Mouse (Mus musculus) heart, embryonic 12.5 days (tissue): ENCODE measurements around the gene Hoxb7. TPM values are rescaled to one million over a fixed set of nuclear protein-coding genes. Genes with fewer than 3 reads are reported as not detected.

Source experiments
- ATAC-seq: fragments of 200-750 bp; cut with Nextera tagmentation; 2 replicates; pipeline ENCODE4 v1.8.0; 2017; ENCODE audit warnings: moderate TSS enrichment, moderate library complexity; ENCODE audit not compliant: insufficient number of reproducible peaks, low FRiP score
- H3K27ac ChIP-seq: fragments of 300-500 bp; sonication (generic); 2 replicates; pipeline ENCODE4 v1.5.1; 2016; ENCODE audit warnings: mild to moderate bottlenecking, moderate library complexity; ENCODE audit not compliant: poor library complexity, severe bottlenecking
- H3K27me3 ChIP-seq: fragments of 300-500 bp; sonication (generic); replicated peaks from 2 replicates; pipeline ENCODE4 v1.6.1; 2016; ENCODE audit warnings: mild to moderate bottlenecking, moderate library complexity
- H3K36me3 ChIP-seq: fragments of 300-500 bp; sonication (generic); 2 replicates; pipeline ENCODE4 v1.6.1; 2016; ENCODE audit warnings: mild to moderate bottlenecking, moderate library complexity
- H3K4me1 ChIP-seq: fragments of 300-500 bp; sonication (generic); replicated peaks from 2 replicates; pipeline ENCODE4 v1.6.1; 2016; ENCODE audit warnings: mild to moderate bottlenecking
- H3K4me2 ChIP-seq: fragments of 300-500 bp; sonication (generic); 2 replicates; pipeline ENCODE4 v1.6.1; 2016; ENCODE audit warnings: mild to moderate bottlenecking, moderate library complexity
- H3K4me3 ChIP-seq: fragments of 300-500 bp; sonication (generic); 2 replicates; pipeline ENCODE4 v1.5.1; 2016; ENCODE audit warnings: mild to moderate bottlenecking
- H3K9ac ChIP-seq: fragments of 300-500 bp; sonication (generic); 2 replicates; pipeline ENCODE4 v1.6.1; 2016; ENCODE audit warnings: mild to moderate bottlenecking, moderate library complexity
- H3K9me3 ChIP-seq: fragments of 300-500 bp; sonication (generic); replicated peaks from 2 replicates; pipeline ENCODE4 v1.6.1; 2016; ENCODE audit warnings: mild to moderate bottlenecking, moderate library complexity
- WGBS: fragments of 180-500 bp; shearing (Covaris S2); methylation state at CpG from one replicate; pipeline ENCODE4 v1.1.7; 2016; 5-methylcytosine and 5-hydroxymethylcytosine counted together
- polyA plus RNA-seq: library from polyadenylated mRNA; unstranded; fragments of >200 nt; fragmentation: Nextera tagmentation; extraction: Ambion mirVana; gene quantifications from 2 replicates; pipeline ENCODE4 v1.2.1, GENCODE M21; 2016

The Hoxb7 gene
- polyA plus RNA-seq, 1 experiment from 2014 or later = 0.22 TPM

- no peak within 1 kb of the TSS for H3K9ac ChIP-seq
- H3K4me3 ChIP-seq = peak within 1 kb of the TSS; percentile 29
- no peaks in the 10 kb centered on the region for H3K36me3 ChIP-seq
- H3K4me1 ChIP-seq = peaks cover 19% of the 10 kb centered on the region
- WGBS = under 1% methylated on average over 40 of the region's 40 CpGs
- H3K27me3 ChIP-seq = peaks cover 96% of the 10 kb centered on the region
- no peak for ATAC-seq
- no peak within 1 kb of the TSS for H3K27ac ChIP-seq
- H3K9me3 ChIP-seq = no peaks in the 10 kb centered on the region
- H3K4me2 ChIP-seq = peak within 1 kb of the TSS; percentile 51
Observed at GRCm38 (mm10) chr11:96270996-96271540, 15.4 kb upstream of the Hoxb7 start, which contains the start of gene Hoxb9. TSS of gene Hoxb9 (plus strand) at chr11:96271457.

- ATAC-seq = no peak
- Histone ChIP-seq H3K4me3 (peak overlapping the region; percentile 24), H3K27me3 (peaks cover 96% of the 10 kb centered on the region), H3K9ac (no peak overlapping the region), H3K27ac (no peak overlapping the region), H3K4me2 (peak overlapping the region; percentile 43), H3K9me3 (no peaks in the 10 kb centered on the region), H3K36me3 (no peaks in the 10 kb centered on the region), H3K4me1 (peaks cover 19% of the 10 kb centered on the region)
- WGBS = under 1% methylated on average over 52 of the region's 52 CpGs
Observed at GRCm38 (mm10) chr11:96271541-96272011, 14.8 kb upstream of the Hoxb7 start.

GRCm38 (mm10) chr11:96272024-96272921 is 14.2 kb upstream of the Hoxb7 start:
- WGBS = 1% methylated on average over 58 of the region's 58 CpGs

GRCm38 (mm10) chr11:96274428-96274827 is 12.0 kb upstream of the Hoxb7 start:
- Histone ChIP-seq H3K4me2 (no peak overlapping the region), H3K36me3 (no peaks in the 10 kb centered on the region), H3K9ac (no peak overlapping the region), H3K27me3 (peaks cover 96% of the 10 kb centered on the region), H3K4me3 (no peak overlapping the region), H3K4me1 (peaks cover 19% of the 10 kb centered on the region), H3K9me3 (no peaks in the 10 kb centered on the region), H3K27ac (no peak overlapping the region)
- no peak for ATAC-seq
- WGBS = 8% methylated on average over 10 of the region's 10 CpGs

More at GRCm38 (mm10) chr11:96272024-96272921, 14.2 kb upstream of the Hoxb7 start:
- 0 out of 2 replicates have a peak, but pooled peaks have one; percentile 39 for ATAC-seq
- H3K4me3 ChIP-seq = peak overlapping the region; percentile 29
- no peaks in the 10 kb centered on the region for H3K36me3 ChIP-seq
- H3K4me1 ChIP-seq = peaks cover 19% of the 10 kb centered on the region
- no peak overlapping the region for H3K27ac ChIP-seq
- no peak overlapping the region for H3K9ac ChIP-seq
- no peaks in the 10 kb centered on the region for H3K9me3 ChIP-seq
- H3K4me2 ChIP-seq = peak overlapping the region; percentile 51
- H3K27me3 ChIP-seq = peaks cover 96% of the 10 kb centered on the region

- ATAC-seq = no peak
- no peaks in the 10 kb centered on the region for H3K36me3 ChIP-seq
- peaks cover 95% of the 10 kb centered on the region for H3K27me3 ChIP-seq
- no peaks in the 10 kb centered on the region for H3K9me3 ChIP-seq
- no peak overlapping the region for H3K9ac ChIP-seq
- H3K4me3 ChIP-seq = no peak overlapping the region
- H3K27ac ChIP-seq = no peak overlapping the region
- WGBS = 12% methylated on average over 4 of the region's 4 CpGs
- H3K4me1 ChIP-seq = peaks cover 16% of the 10 kb centered on the region
- no peak overlapping the region for H3K4me2 ChIP-seq
Observed at GRCm38 (mm10) chr11:96275896-96276295, 10.5 kb upstream of the Hoxb7 start.

- Histone ChIP-seq H3K9ac (no peak overlapping the region), H3K4me1 (peaks cover 2% of the 10 kb centered on the region), H3K36me3 (no peaks in the 10 kb centered on the region), H3K9me3 (no peaks in the 10 kb centered on the region), H3K27me3 (peaks cover 93% of the 10 kb centered on the region), H3K4me2 (no peak overlapping the region), H3K4me3 (no peak overlapping the region), H3K27ac (no peak overlapping the region)
- ATAC-seq = no peak
- under 1% methylated on average over 35 of the region's 35 CpGs for WGBS
Observed at GRCm38 (mm10) chr11:96277151-96278044, 9.0 kb upstream of the Hoxb7 start.

- no peaks in the 10 kb centered on the region for H3K36me3 ChIP-seq
- no peak for ATAC-seq
Observed at GRCm38 (mm10) chr11:96278324-96278723, 8.1 kb upstream of the Hoxb7 start.

GRCm38 (mm10) chr11:96278773-96279172 is 7.7 kb upstream of the Hoxb7 start:
- H3K9me3 ChIP-seq = no peaks in the 10 kb centered on the region
- no peak overlapping the region for H3K27ac ChIP-seq
- H3K4me1 ChIP-seq = peaks cover 2% of the 10 kb centered on the region; the same call in 1 of the 2 replicates
- H3K36me3 ChIP-seq = no peaks in the 10 kb centered on the region
- WGBS = under 1% methylated on average over 9 of the region's 9 CpGs
- no peak for ATAC-seq
- H3K4me2 ChIP-seq = no peak overlapping the region
- no peak overlapping the region for H3K9ac ChIP-seq
- H3K27me3 ChIP-seq = peaks cover 93% of the 10 kb centered on the region
- no peak overlapping the region for H3K4me3 ChIP-seq

More at GRCm38 (mm10) chr11:96278324-96278723, 8.1 kb upstream of the Hoxb7 start:
- Histone ChIP-seq H3K27ac (no peak overlapping the region), H3K4me2 (no peak overlapping the region), H3K4me3 (no peak overlapping the region), H3K9ac (no peak overlapping the region), H3K9me3 (no peaks in the 10 kb centered on the region), H3K4me1 (no peaks in the 10 kb centered on the region; the same call in 1 of the 2 replicates), H3K27me3 (peaks cover 93% of the 10 kb centered on the region)
- 21% methylated on average over 14 of the region's 14 CpGs for WGBS

- Histone ChIP-seq H3K4me1 (peaks cover 11% of the 10 kb centered on the region), H3K9me3 (no peaks in the 10 kb centered on the region), H3K9ac (no peak overlapping the region), H3K27ac (no peak overlapping the region), H3K27me3 (peaks cover 93% of the 10 kb centered on the region), H3K4me3 (no peak overlapping the region), H3K4me2 (no peak overlapping the region), H3K36me3 (no peaks in the 10 kb centered on the region)
- no peak for ATAC-seq
- 3% methylated on average over 31 of the region's 31 CpGs for WGBS
Observed at GRCm38 (mm10) chr11:96279421-96280233, 6.8 kb upstream of the Hoxb7 start.
